Mouse (Mus musculus) lung, adult 18-20 months (tissue): ENCODE results near the gene Prss58.

Source experiments
- DNase-seq, 2 experiments: peaks; one replicate each; pipeline ENCODE4 v3.0.0; 2022; ENCODE audit warnings: mixed read lengths in 2 of 2

Prss58 gene

GRCm38 (mm10) chr6:40900287-40900686, at the start of gene Prss58:
Gene Prss58 (minus strand): TSS chr6:40900387.
- no peak for DNase-seq

- no peak for DNase-seq
These were observed 40.3 kb upstream of the Prss58 start, which contains the start of gene 1700074P13Rik for GRCm38 (mm10) chr6:40940457-40940856. Gene 1700074P13Rik (minus strand): TSS chr6:40940557.

DNA sequence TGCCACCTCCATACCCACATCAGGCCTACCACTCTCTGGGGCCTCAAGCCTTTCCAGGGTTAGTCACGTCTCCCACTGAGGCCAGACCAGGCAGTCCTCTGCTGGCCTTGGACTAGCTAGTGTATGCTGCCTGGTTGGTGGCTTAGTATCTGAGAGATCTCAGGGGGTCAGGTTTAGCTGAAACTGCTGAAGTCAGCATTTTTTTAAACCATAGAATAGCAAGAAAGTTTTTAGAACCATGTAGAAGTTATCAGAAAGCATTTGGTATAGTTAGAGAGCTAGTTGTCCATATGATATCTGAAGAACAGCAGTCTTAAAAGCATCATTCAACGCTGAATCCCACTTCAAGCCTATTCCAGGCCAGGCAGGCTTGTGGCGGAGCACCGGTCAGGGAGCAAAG, 19.8 kb upstream of the Prss58 start:
- DNase-seq, result no peak

- no peak for DNase-seq
These were observed 5.5 kb downstream of the Prss58 start for GRCm38 (mm10) chr6:40894716-40895115.

DNA sequence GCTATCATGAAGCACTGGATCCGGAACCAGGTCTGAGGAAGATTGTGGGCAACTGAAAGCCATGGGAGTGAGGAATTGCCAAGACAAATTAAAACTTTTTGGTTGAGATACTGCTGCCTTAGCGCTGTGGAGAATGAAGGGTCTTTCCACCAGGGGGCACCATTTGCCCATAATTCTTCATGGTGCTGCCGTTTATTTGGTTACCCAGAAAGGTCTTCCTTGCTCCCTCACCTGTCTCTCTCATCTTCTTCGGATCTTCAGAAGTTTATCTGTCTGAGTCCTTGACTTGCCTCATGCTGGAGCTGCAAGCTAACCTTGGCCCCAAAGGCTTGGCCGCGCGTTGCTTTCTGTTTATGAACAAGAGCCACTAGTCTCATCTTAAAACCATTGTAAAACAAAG, 6.6 kb downstream of the Prss58 start:
- no peak for DNase-seq

GRCm38 (mm10) chr6:40891754-40892153, 8.4 kb downstream of the Prss58 start:
- no peak for DNase-seq

DNA sequence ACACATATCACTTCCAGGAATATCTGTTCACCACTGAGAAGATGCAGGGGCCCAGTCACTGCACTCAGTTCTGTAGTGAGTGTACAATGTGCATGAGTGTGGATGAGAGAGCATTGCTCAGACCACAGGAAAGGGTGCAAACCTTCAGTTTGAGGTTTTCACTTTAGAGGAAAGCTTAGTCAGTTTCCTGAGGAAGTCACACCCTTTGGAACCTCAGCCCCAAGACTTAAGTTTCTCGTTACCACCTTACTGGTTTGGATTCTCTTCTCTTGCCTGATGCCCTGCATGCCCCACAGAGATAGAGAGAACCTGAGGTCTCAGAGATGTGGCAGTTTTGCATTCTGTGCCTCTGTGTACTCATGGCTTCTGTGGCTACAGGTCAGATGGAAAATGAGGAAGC, 9.2 kb downstream of the Prss58 start:
- DNase-seq, result no peak

GRCm38 (mm10) chr6:40887394-40887793, 12.8 kb downstream of the Prss58 start, which contains the start of gene Moxd2:
Gene Moxd2 (minus strand): TSS chr6:40887494.
- no peak for DNase-seq

- no peak for DNase-seq
These were observed 54.9 kb downstream of the Prss58 start for GRCm38 (mm10) chr6:40845283-40845682.
